Mouse (Mus musculus) liver, postnatal 0 days (tissue): ENCODE results near the gene Tbxas1. TPM values are rescaled to one million over a fixed set of nuclear protein-coding genes. Genes with fewer than 3 reads are reported as not detected.

Experiments
- ATAC-seq: fragments of 200-750 bp; cut with Nextera tagmentation; 2 replicates; pipeline ENCODE4 v1.8.0; 2017; ENCODE audit warnings: mild to moderate bottlenecking, moderate library complexity
- DNase-seq: peaks from one replicate; pipeline ENCODE4 v3.0.0-alpha.2; 2016
- H3K27ac ChIP-seq: fragments of 300-500 bp; sonication (generic); 2 replicates; pipeline ENCODE4 v1.5.1; 2014; ENCODE audit warnings: antibody characterized with exemption, moderate library complexity, mild to moderate bottlenecking, low read depth
- H3K27me3 ChIP-seq: fragments of 300-500 bp; sonication (generic); 2 replicates; pipeline ENCODE4 v1.6.1; 2014; ENCODE audit warnings: low read length, control low read depth, mixed read lengths; ENCODE audit not compliant: insufficient read depth
- H3K36me3 ChIP-seq: fragments of 300-500 bp; sonication (generic); replicated peaks from 2 replicates; pipeline ENCODE4 v1.6.1; 2014; ENCODE audit warnings: mild to moderate bottlenecking, control low read depth, low read length, moderate library complexity, mixed read lengths; ENCODE audit not compliant: insufficient read depth
- H3K4me1 ChIP-seq: fragments of 300-500 bp; sonication (generic); 2 replicates; pipeline ENCODE4 v1.6.1; 2014; ENCODE audit warnings: antibody characterized with exemption, mild to moderate bottlenecking, control low read depth; ENCODE audit not compliant: insufficient read depth
- H3K4me2 ChIP-seq: fragments of 300-500 bp; sonication (generic); 2 replicates; pipeline ENCODE4 v1.6.1; 2014; ENCODE audit warnings: low read depth, mild to moderate bottlenecking, low read length, moderate library complexity, mixed read lengths
- H3K4me3 ChIP-seq: fragments of 300-500 bp; sonication (generic); 2 replicates; pipeline ENCODE4 v1.5.1; 2014; ENCODE audit warnings: low read depth, low read length
- H3K9ac ChIP-seq: fragments of 300-500 bp; sonication (generic); replicated peaks from 2 replicates; pipeline ENCODE4 v1.6.1; 2014; ENCODE audit warnings: mild to moderate bottlenecking, moderate library complexity
- H3K9me3 ChIP-seq: fragments of 300-500 bp; sonication (generic); 2 replicates; pipeline ENCODE4 v1.6.1; 2016; ENCODE audit warnings: mild to moderate bottlenecking, control low read depth, low read length, mixed read lengths
- CTCF ChIP-seq: sonication (generic); IDR thresholded peaks from 2 replicates; pipeline ENCODE4 v1.5.1; 2016; ENCODE audit warnings: antibody characterized with exemption, low read depth
- EP300 ChIP-seq: IDR thresholded peaks from 2 replicates; pipeline ENCODE4 v1.6.1; 2016; ENCODE audit warnings: antibody characterized with exemption, low read depth, mild to moderate bottlenecking
- WGBS: fragments of 180-500 bp; shearing (Covaris S2); extraction: QIAGEN DNeasy Blood & Tissue Kit; methylation state at CpG from one replicate; pipeline ENCODE4 v1.1.7; 2014; ENCODE audit not compliant: insufficient replicate concordance; 5-methylcytosine and 5-hydroxymethylcytosine counted together
- polyA plus RNA-seq: library from polyadenylated mRNA; unstranded; fragments of >200 nt; fragmentation: Nextera tagmentation; extraction: Ambion mirVana; gene quantifications from 2 replicates; pipeline ENCODE4 v1.2.1, GENCODE M21; 2015

Tbxas1 gene
- polyA plus RNA-seq, 1 experiment from 2014 or later: 10.3 TPM

- Histone ChIP-seq H3K9ac (no peak overlapping the region), H3K4me3 (no peak overlapping the region), H3K9me3 (no peaks in the 10 kb centered on the region), H3K4me2 (no peak overlapping the region), H3K4me1 (peaks cover 33% of the 10 kb centered on the region), H3K27me3 (no peaks in the 10 kb centered on the region), H3K27ac (no peak overlapping the region), H3K36me3 (no peaks in the 10 kb centered on the region)
- ATAC-seq (no peak), DNase-seq (no peak)
- 90% methylated on average over 6 of the region's 6 CpGs for WGBS
- no peak for TF ChIP-seq CTCF
These were observed 30.8 kb downstream of the Tbxas1 start for GRCm38 (mm10) chr6:38906005-38906404.

DNA sequence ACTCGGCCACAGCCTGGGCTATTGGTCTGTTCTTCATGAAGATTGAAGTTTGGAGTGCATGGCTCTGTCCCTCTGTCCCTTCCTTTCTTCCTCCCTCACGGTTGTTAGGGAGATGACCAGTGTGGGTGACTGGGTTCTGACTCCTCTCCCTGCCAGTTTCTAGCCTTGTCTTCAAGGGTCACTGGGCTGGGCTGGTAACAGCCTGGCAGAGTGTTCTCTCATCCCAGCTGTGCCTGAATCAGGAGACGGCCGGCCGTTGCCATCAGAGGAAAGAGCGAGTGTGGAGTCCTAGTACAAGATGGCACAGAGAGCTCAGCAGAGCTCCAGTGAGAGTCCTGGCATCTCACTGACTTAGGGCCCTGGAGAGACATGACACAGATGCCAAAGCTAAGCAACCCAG is 33.2 kb downstream of the Tbxas1 start:
- Histone ChIP-seq H3K4me2 (no peak overlapping the region), H3K4me3 (no peak overlapping the region), H3K4me1 (peaks cover 34% of the 10 kb centered on the region), H3K9ac (no peak overlapping the region), H3K27me3 (no peaks in the 10 kb centered on the region), H3K36me3 (no peaks in the 10 kb centered on the region), H3K27ac (no peak overlapping the region), H3K9me3 (no peaks in the 10 kb centered on the region)
- DNase-seq (no peak), ATAC-seq (no peak)
- WGBS: 89% methylated on average over 6 of the region's 6 CpGs
- no peak for TF ChIP-seq EP300
- TF ChIP-seq CTCF: no peak

GRCm38 (mm10) chr6:38910828-38911559 is 35.8 kb downstream of the Tbxas1 start:
- Histone ChIP-seq H3K27ac (peak overlapping the region; percentile 63), H3K4me2 (peak overlapping the region; percentile 47; the same call in 1 of the 2 replicates), H3K27me3 (no peaks in the 10 kb centered on the region), H3K9ac (peak overlapping the region; percentile 26; the same call in 1 of the 2 replicates), H3K4me3 (no peak overlapping the region), H3K36me3 (no peaks in the 10 kb centered on the region), H3K4me1 (peaks cover 59% of the 10 kb centered on the region), H3K9me3 (no peaks in the 10 kb centered on the region)
- peak; percentile 100 for TF ChIP-seq EP300
- peak; percentile 98 for TF ChIP-seq CTCF
- ATAC-seq (peak; percentile 93), DNase-seq (peak; percentile 86)
- WGBS: 34% methylated on average over 3 of the region's 3 CpGs

DNA sequence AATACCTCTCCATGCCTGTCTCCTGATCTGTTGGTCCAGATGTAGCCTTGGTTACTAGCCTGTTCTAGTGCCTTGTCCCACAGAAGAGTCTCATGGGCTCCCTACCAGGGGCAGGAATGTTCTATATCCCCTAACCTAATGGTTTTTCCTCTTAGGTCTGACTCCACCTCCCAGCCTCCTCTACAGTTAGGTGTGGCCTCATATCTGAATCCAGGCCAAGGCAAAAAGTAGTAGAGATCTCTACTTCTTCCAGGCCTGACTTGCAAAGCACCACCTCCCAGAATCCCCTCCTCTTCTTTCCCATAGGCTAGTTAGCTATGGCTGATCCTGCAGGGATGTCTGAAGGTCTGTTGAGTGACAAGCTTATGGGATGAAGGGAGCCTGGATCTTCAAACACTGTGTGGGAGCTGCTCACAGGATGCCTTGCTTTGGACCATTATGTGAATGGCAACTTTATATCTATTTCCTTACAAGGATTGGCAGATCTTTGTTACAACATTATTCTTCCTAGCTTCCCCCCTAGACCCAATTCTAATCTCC is 37.0 kb downstream of the Tbxas1 start:
- no peaks in the 10 kb centered on the region for H3K9me3 ChIP-seq
- no peak overlapping the region for H3K4me3 ChIP-seq
- peak overlapping the region; percentile 26 for H3K9ac ChIP-seq
- H3K36me3 ChIP-seq: no peaks in the 10 kb centered on the region
- peaks cover 66% of the 10 kb centered on the region for H3K4me1 ChIP-seq
- TF ChIP-seq CTCF (no peak), EP300 (no peak; the same call in 1 of the 2 replicates)
- peak overlapping the region; percentile 14 for H3K4me2 ChIP-seq
- no peaks in the 10 kb centered on the region for H3K27me3 ChIP-seq
- H3K27ac ChIP-seq: peak overlapping the region; percentile 63
- ATAC-seq (no peak), DNase-seq (no peak)

DNA sequence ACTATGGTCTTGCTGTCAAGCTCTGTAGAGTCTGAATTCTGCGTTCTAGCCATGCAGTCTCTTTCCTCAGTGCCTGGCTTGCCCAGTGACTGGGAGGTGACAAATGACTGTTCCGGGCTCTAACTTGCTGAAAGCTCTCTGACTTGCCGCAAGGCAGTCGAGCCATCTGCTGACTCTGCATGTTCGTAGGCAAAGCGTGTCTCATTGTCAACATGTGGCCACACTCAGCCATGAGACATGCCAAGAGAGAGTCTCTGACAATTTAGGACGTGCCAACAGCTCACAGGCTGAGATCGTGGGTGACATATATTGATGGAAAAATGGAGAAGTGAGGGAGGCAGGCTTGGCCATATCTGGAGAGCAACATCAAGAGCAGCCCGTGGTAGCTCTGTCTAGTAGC is 37.6 kb downstream of the Tbxas1 start:
- Histone ChIP-seq H3K4me3 (no peak overlapping the region), H3K4me2 (peak overlapping the region; percentile 14; the same call in 1 of the 2 replicates), H3K27me3 (no peaks in the 10 kb centered on the region), H3K4me1 (peaks cover 72% of the 10 kb centered on the region), H3K9me3 (no peaks in the 10 kb centered on the region), H3K36me3 (no peaks in the 10 kb centered on the region), H3K27ac (peak overlapping the region; percentile 63), H3K9ac (no peak overlapping the region)
- WGBS: 77% methylated on average over 9 of the region's 9 CpGs
- no peak for DNase-seq
- no peak for TF ChIP-seq EP300
- no peak for TF ChIP-seq CTCF
- ATAC-seq: no peak

DNA sequence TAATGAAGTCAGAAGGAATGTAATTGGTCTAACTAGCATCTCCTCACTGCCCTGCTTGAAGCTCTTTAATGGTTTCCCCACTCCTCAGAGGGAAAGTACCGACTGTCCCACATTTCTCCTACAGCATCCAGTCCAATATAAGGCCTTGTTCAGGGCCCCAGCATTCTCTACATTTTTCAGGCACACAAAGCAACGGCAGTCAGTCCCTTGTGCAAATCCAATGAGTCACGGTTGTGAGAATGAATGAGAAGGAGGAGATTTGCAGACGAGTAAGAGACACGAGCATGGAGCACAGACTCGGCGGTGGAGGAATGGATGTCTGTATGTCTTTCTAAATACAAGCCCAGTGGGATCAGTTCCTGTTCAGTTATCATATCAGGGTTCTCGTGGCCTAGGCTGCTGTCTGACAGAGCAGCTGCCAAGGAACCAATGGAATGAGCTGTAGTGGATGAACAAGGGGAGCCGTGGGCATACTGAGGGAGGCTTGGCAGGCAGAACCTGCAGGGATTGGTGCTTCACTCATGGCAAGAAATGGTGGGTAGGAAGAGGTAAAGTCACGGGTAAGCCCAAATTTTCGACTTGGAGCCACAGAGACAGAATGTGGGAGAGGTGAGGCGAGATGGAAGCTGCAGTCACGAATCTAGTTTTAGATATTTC is 38.3 kb downstream of the Tbxas1 start:
- Histone ChIP-seq H3K4me1 (peaks cover 79% of the 10 kb centered on the region), H3K4me3 (no peak overlapping the region), H3K4me2 (no peak overlapping the region), H3K9me3 (no peaks in the 10 kb centered on the region), H3K27ac (no peak overlapping the region), H3K9ac (no peak overlapping the region), H3K27me3 (no peaks in the 10 kb centered on the region), H3K36me3 (no peaks in the 10 kb centered on the region)
- TF ChIP-seq EP300: no peak
- no peak for TF ChIP-seq CTCF
- ATAC-seq (no peak), DNase-seq (no peak)
- WGBS: 84% methylated on average over 13 of the region's 13 CpGs
